Mouse (Mus musculus): ENCODE data around the gene Asb9.

The Asb9 gene

GRCm38 (mm10) chrX:164505709-164506498 lies at the start of gene Asb9:
TSS of gene Asb9 (plus strand) at chrX:164506327.
- DNase-seq = no peak

- DNase-seq = no peak
These were observed 46.8 kb upstream of the Asb9 start for GRCm38 (mm10) chrX:164459205-164459878.

- no peak for DNase-seq
These were observed 3.9 kb upstream of the Asb9 start for GRCm38 (mm10) chrX:164502258-164502657.

GRCm38 (mm10) chrX:164507068-164507467 lies 941 bp downstream of the Asb9 start:
- DNase-seq = no peak

GRCm38 (mm10) chrX:164508728-164509127 lies 2.6 kb downstream of the Asb9 start:
- DNase-seq = no peak

- DNase-seq = no peak
These were observed 16.0 kb downstream of the Asb9 start for GRCm38 (mm10) chrX:164522138-164522537.

GRCm38 (mm10) chrX:164526566-164526965 lies 20.4 kb downstream of the Asb9 start:
- DNase-seq = no peak

- DNase-seq = no peak
These were observed 35.5 kb downstream of the Asb9 start for GRCm38 (mm10) chrX:164541436-164542317.

GRCm38 (mm10) chrX:164570195-164570594 lies 64.1 kb downstream of the Asb9 start:
- no peak for DNase-seq

GRCm38 (mm10) chrX:164576967-164577366 lies 70.8 kb downstream of the Asb9 start:
- no peak for DNase-seq
